Mouse (Mus musculus): ENCODE data around the gene Olfr1370. TPM values are rescaled to one million over a fixed set of nuclear protein-coding genes. Genes with fewer than 3 reads are reported as not detected.
"Not testable (repeated sequence)": the region's sequence is repeated elsewhere in the genome, so short reads cannot be mapped to it uniquely, and the experiment has no call there.

The Olfr1370 gene
- not detected for total RNA-seq (2021)

DNA sequence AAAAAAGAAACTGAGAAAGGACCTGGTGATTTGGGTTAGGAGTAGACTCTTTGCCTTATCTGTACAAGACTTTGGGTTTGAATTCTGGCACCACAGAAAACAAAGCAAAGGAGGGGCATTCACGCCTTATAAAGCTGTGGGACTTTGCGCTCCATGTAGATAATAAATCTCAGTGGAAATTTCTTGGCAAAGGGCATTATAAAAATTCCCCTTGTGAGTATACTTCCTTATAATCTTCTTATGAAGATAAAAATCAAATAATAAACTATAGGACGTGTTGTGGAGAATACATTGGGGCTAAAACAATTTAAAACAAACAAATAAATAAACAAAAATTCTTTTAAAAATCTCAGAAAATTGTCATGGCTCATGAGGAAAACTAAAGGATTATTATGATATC, at the start of gene Olfr1370:
Olfr1370 (minus strand) TSS at position 101 of the 400 bp plus-strand sequence.
- no peak for DNase-seq
- intact Hi-C loops (cut with DNase I) = no loop called here

DNA sequence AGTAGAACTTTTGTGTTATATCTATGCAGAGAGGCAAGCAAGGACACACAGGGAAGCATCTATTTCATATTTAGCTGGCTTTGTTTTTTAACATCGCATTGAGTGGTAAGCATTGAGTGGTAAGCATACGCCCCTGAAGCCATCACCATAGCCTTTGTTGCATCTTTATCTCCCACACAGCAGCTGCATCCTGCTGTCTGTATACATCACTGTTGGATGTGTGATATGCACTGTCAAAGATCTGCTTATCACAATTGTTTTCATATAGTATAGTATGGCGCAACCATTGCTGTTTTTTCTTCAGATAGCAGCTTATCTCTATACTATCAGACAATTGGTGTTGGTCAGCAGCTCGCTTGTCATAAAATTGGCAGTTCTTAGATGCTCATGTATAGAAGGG, 39.4 kb upstream of the Olfr1370 start:
- intact Hi-C loops (cut with DNase I) = no loop called here

DNA sequence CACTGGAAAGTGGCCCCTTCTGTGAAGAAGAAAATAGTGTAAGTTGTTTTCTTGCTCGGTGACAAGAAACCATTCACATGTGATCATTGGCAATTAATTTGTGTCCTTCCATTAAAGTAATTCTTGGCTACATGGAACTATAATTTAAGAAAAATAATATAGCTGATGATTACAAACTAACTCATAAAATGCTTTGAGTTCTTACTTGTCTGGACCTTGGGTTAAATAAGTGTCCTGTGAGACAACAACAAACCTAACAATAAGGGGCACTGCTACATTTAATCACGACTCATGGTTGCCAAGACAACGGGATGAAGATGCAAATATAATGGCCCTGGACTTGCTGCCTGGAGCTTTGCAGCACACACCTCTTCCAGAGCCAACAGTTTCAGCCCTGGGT, 36.4 kb upstream of the Olfr1370 start, which contains the start of gene Olfr1369-ps1:
Olfr1369-ps1 (plus strand) TSS at position 301 of the 400 bp plus-strand sequence.
- DNase-seq; intact Hi-C loops (cut with DNase I): not testable (repeated sequence)

More for the DNA sequence above, 39.4 kb upstream of the Olfr1370 start:
- DNase-seq = no peak

DNA sequence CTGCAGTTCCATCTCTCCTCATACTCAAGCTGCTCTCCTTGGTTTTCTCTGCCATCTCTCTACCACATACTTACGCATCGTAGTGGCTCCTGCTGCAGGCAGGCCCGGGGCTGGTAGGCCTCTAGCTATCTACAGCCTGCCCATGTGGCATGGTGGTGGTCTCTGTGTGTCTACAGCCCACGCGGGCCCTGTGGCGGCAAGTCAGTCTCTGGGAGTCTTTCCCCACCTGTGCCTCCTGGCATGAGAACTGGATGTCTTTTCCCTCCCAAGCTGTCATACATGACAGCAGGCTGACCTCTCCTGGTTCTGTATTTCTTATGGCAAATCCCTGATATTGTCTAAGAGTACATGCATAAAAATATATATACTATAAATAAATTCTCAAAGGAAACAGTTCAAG, 35.7 kb upstream of the Olfr1370 start:
- DNase-seq = no peak
- intact Hi-C loops (cut with DNase I) = no loop called here

DNA sequence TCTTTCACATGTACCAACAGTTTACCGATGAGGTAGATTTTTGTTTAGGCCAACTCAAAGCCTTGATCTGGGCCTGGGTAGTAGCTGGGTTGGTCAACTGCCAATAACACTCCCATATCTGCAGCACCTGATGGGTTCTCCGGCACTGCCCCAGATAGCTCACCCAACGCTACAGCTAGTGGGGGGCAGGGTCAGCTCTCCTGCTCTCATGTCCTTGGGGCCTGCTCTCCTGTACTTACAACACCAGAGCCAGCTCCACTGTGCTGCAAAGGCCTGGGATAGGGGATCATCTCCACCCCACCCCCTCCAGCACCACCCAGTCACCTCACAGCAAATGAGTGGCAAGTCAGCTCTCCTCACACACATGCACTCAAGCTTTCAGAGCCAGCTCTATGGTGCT, 35.0 kb upstream of the Olfr1370 start:
- intact Hi-C loops (cut with DNase I) = no loop called here
- no peak for DNase-seq

DNA sequence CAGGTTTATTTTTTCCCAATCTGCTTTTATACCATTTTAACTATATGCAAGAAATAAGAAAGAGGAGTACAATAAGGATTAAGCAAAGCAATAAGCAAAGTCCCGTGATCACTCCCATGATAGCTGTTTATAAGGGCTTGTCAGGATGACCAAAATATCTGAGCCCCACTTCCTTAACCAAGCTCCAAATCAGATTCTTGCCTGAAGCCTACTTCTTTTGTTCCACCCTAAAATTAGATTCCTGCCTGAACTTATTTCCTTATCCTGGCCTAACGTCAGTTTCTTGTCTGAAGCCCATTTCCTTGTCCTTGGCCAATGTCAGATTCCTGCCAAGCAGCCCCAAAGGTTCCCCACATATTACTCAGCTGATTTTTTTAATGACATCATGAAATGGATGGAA, 7.9 kb upstream of the Olfr1370 start:
- intact Hi-C loops (cut with DNase I) = no loop called here
- no peak for DNase-seq

DNA sequence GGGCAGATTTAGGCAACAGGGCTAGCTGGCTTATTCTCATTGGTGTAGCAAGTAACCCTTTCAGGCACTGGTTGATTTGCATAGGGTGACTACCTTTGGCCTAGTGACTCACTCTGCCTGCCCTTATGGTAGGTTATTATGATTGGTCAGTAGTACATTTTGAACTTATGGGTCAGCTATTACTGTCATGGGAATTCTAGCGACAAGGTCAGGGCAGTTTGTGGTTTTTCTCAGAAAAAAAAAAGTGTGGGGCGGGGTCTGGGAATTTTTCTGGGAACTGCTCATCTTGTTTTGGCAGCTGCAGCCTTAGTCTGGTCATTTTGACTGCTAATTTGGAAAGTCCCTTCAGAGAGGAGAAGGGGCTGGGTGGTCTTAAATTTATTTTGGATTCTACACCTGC, 8.7 kb downstream of the Olfr1370 start:
- DNase-seq = no peak
- intact Hi-C loops (cut with DNase I) = no loop called here

DNA sequence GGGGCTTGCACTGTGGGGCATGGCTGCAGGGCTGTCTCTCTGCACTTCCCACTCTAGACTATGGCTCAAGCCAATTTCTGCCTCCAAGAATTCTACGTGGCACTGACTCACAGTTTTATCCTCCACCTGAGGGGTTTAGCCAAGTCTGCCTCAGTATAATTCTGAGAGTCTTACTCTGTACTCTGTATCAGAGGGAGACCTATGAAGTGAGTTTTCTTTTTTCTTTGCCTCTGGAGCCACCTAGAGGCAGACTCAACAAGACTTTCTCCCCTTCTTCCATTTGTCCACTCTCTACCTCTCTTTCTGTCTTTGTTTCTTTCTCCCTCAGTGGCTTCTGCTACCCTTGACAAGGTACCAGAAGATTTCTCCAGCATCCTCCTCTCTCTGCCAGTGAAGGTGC, 24.6 kb downstream of the Olfr1370 start:
- DNase-seq = no peak
- intact Hi-C loops (cut with DNase I) = no loop called here

DNA sequence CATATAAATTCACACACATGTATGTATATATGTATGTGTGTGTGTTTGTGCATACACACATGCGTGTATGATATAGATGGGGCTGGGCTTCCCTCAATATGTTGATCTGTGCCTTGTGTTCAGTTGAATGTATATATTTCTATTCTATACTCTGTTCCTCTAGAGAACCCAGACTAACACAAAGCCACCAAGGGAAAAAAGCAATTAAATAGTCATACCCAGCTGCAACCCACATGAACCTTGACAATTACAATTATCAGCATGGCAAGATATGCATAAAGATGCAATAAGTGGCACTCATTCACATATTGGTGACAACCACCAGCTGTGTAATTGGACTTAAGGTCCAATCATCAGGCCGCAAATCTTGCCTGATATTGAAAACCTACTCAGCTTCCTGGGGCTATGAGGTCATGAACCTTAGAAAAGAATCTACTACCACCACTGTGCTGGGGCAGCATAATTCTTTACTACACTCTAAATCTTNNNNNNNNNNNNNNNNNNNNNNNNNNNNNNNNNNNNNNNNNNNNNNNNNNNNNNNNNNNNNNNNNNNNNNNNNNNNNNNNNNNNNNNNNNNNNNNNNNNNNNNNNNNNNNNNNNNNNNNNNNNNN, 34.1 kb downstream of the Olfr1370 start:
- intact Hi-C loops (cut with DNase I) = no loop called here
- DNase-seq = no peak

DNA sequence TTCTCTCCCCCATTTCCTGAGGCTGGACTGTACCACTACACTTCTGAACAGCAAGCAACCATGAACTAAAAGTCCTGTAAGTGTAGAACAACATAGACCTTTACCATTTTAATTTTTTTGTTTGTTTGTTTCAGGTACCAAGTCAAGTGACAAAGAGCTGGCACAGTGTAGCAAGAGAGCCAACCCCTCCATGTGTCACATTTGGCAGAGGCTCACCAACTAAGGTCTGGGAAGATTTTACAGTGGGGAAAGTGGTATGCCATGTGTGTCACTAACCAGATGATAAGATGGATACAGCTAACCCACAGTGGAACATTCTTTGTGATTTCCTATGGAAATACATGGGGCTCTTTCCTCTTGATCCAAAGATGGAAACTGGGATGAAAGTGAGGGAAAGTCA, 38.8 kb downstream of the Olfr1370 start:
- DNase-seq = no peak
- intact Hi-C loops (cut with DNase I) = loop anchor here (5.0 to 10.0 kb wide), 3 partner anchors 109 to 739 kb away; partner anchors contain the start of gene Olfr1368

DNA sequence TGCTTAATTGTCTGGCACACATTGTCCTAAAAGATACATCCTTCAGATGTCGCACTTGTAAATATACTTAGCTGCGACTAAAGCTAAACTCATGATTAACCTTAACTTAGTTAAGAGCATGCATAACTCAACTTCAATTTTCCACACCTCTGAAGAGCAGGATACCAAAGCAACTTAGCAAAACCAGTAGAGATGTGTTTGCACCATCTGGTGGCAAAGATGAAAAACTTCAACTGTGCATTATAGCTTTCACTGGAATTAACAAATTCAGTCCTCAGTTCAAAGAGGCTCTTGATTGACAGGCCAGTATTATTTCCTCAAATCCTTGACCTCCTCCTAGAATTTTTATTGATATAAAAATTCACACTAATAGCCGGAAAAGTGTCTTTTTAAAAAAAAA, 39.7 kb downstream of the Olfr1370 start:
- intact Hi-C loops (cut with DNase I) = loop anchor here (5.0 to 10.0 kb wide), 3 partner anchors 110 to 738 kb away; partner anchors contain the start of gene Olfr1368
- no peak for DNase-seq

DNA sequence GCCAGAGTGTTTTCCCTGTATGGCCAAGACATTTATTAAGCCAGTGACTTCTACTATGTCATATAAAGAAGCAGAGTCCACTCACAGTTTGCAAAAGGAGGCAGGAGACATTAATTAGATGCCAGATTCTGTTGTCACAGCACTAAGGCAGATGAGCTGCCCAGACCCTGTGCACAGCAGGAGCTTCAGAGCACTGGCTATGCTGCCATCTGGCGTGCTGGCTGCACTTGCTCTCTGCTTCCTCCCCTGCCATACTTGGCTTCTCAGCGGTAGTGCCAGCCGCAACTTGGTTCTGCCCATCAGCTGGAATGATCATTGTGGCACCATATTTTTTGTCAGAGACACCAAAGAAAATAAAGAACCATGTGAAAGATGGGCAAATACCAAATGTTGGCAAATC, 41.6 kb downstream of the Olfr1370 start:
- no peak for DNase-seq
- intact Hi-C loops (cut with DNase I) = loop anchor here (5.0 to 10.0 kb wide), 2 partner anchors 91 to 112 kb away; partner anchors contain the start of gene Olfr1368

DNA sequence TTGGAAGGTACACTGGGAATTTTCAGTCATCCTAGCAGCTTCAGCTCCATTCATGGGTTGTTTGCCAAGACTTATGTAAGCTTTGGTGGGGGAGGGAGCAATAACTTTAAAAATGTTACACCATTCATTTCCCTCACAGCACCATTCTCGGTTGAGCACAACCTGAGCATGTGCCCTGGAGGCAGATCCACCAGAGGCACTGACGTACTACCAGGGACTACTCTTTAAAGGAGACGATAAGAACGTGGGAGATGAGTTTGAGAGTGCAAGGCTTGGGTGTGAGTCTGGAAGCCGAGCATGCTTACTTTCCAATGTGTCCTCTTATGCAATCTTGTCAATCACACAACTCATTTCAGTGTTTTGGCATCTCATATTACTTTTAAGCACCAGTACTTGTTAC, 49.9 kb downstream of the Olfr1370 start:
- DNase-seq = no peak
- intact Hi-C loops (cut with DNase I) = no loop called here

Other genes starting within 250 kb of the Olfr1370 start
- gene Olfr1369-ps1, start 36.5 kb upstream of the Olfr1370 start, total RNA-seq (2021) = not detected
- not detected for gene Olfr263, start 54.7 kb upstream of the Olfr1370 start, total RNA-seq (2021)
- gene Olfr1368, start 70.9 kb upstream of the Olfr1370 start, total RNA-seq (2021) = not detected
- 10 to 100 TPM; 19.7 to 20.0 TPM for gene Trim27, start 104.5 kb upstream of the Olfr1370 start, total RNA-seq (2021)
- gene Gpx5, start 217.8 kb upstream of the Olfr1370 start, total RNA-seq (2021) = not detected
- not detected for gene Gpx6, start 237.2 kb upstream of the Olfr1370 start, total RNA-seq (2021)

All from heart, postnatal 36 days (tissue).